Mouse (Mus musculus): ENCODE data around the gene Ago4. TPM values are rescaled to one million over a fixed set of nuclear protein-coding genes. Genes with fewer than 3 reads are reported as not detected.

The Ago4 gene
- polyA plus RNA-seq, 1 experiment: not detected

DNA sequence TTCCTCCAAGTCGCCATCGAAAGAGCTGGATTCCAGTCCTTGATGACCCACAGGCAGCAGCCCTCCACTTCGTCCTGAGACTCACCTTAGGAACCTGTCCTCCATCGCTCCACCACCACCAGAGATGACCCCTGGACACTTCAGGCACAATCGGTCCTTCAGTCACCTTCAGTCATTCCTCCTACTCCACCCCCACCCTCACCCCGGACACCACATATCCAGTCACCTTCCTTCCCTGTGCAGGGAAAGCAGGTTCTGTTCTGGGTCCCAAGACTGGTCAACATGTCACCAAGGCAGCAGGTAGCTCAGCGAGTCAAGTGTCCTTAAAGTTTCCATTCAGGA is 428 bp upstream of the Ago4 start:
- TF ChIP-seq TAL1 (IDR thresholded peaks at IDR 0.05; ENCODE audit: low read length) (no peak), GATA1 (IDR thresholded peaks at IDR 0.05; ENCODE audit: low read length) (no peak)
- H3K9me3 ChIP-seq (ENCODE audit: control insufficient read depth, low read length): peaks cover 6% of the 10 kb centered on the region; the same call in 1 of the 2 replicates
- peaks cover 49% of the 10 kb centered on the region for H3K27me3 ChIP-seq (ENCODE audit: control insufficient read depth)
- H3K4me3 ChIP-seq (replicated peaks): peak overlapping the region; percentile 60
- peaks cover 8% of the 10 kb centered on the region for H3K4me1 ChIP-seq (ENCODE audit: control insufficient read depth)
- no peaks in the 10 kb centered on the region for H3K36me3 ChIP-seq (ENCODE audit: control insufficient read depth)

DNA sequence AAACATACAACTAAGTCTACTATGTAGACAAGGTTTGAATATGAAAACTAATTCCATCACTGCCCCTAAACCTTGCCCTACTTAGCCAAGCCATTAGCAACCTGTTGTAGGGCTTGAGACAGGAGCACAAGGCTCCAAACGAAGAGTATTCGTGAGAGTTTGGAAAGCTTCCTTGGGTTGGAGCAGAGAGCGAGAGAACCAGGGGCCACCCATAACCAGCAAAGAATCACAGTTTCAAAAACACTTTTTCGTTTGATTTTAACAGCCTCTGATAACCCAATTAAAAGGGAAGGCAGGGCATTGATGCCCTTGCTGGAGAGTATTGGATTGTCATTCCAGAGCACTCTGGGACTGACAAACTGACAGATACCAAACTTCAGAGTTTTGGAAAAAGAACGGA is 980 bp downstream of the Ago4 start:
- Histone ChIP-seq H3K4me3 (replicated peaks) (peak overlapping the region; percentile 60), H3K27me3 (ENCODE audit: control insufficient read depth) (peaks cover 49% of the 10 kb centered on the region), H3K9me3 (ENCODE audit: control insufficient read depth, low read length) (peaks cover 6% of the 10 kb centered on the region; the same call in 1 of the 2 replicates), H3K36me3 (ENCODE audit: control insufficient read depth) (no peaks in the 10 kb centered on the region), H3K4me1 (ENCODE audit: control insufficient read depth) (peaks cover 8% of the 10 kb centered on the region)
- TF ChIP-seq TAL1 (IDR thresholded peaks at IDR 0.05; ENCODE audit: low read length) (no peak), GATA1 (IDR thresholded peaks at IDR 0.05; ENCODE audit: low read length) (no peak)

DNA sequence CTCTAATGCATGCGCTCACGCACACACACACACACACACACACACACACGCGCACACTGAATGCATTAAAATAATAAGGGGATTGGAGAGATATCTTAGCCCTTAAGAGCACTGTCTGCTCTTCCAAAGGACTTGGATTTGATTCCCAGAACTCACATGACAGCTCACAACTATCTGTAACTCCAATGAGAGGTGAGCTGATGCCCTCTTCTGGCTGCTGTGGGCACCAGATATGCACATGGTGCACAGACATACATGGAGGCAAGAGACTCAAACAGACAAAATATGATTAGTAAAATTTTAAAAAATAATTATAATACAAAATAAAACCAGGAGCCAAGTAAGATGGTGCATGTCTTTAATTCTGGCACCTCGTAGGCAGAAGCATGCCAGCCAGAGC is 6.4 kb downstream of the Ago4 start:
- Histone ChIP-seq H3K4me3 (replicated peaks) (no peak overlapping the region), H3K27me3 (ENCODE audit: control insufficient read depth) (peaks cover 15% of the 10 kb centered on the region), H3K9me3 (ENCODE audit: control insufficient read depth, low read length) (no peaks in the 10 kb centered on the region), H3K36me3 (ENCODE audit: control insufficient read depth) (no peaks in the 10 kb centered on the region), H3K4me1 (ENCODE audit: control insufficient read depth) (no peaks in the 10 kb centered on the region)
- TF ChIP-seq TAL1 (IDR thresholded peaks at IDR 0.05; ENCODE audit: low read length) (no peak), GATA1 (IDR thresholded peaks at IDR 0.05; ENCODE audit: low read length) (no peak)

DNA sequence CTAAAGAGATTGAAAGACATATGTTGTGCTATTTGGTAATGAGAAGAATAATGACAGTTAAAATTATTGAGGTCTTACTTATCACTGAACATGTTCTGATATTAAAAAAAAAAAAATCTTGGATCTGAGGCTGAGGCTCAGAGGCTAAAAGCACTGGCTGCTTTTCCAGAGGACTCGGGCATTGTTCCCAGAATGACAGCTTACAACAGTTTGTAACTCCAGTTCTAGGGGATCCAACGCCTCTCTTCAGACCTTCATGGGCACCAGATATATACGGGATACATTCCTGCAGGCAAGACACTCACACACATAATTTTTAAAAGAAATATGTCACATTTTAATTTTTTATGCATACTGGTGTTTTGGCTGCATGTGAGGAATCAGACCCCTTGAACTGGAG is 7.1 kb downstream of the Ago4 start:
- Histone ChIP-seq H3K9me3 (ENCODE audit: control insufficient read depth, low read length) (no peaks in the 10 kb centered on the region), H3K36me3 (ENCODE audit: control insufficient read depth) (no peaks in the 10 kb centered on the region), H3K4me3 (replicated peaks) (no peak overlapping the region), H3K27me3 (ENCODE audit: control insufficient read depth) (peaks cover 8% of the 10 kb centered on the region), H3K4me1 (ENCODE audit: control insufficient read depth) (no peaks in the 10 kb centered on the region)
- no peak for TF ChIP-seq GATA1 (IDR thresholded peaks at IDR 0.05; ENCODE audit: low read length)

DNA sequence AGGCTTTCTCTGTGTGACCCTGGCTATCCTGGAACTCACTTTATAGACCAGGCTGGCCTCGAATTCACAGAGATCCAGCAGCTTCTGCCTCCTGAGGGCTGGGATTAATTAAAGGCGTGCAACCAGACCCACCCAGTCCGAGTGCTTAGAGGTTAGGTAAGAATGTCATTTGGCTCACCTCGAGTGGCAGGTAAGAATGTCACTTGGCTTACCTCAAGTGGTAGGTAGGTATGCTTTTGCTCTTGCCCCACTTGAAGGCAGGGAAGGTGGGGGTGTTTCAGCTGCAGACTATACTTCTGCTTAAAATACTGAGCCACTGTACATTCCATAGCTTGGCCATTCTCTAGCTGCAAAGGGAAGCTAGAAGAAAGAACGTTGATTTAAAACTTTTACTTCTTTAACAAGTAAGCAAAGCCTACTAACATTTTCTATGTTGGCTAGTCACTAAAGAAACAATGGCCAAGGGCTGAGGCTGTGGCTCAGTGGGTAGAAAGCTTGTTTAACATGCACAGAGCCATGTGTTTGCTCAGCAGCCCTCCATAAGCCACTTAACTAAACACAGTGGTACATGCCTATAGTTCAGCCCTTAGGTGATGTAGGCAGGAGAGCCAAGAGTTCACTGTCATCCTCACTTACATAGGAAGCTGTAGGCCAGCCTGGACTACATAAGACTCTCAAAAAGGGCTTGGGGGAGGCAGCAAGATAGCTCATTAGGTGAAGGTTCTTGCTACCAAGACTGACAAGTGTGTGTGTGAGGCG is 20.8 kb downstream of the Ago4 start:
- no peaks in the 10 kb centered on the region for H3K27me3 ChIP-seq (ENCODE audit: control insufficient read depth)
- TF ChIP-seq GATA1 (IDR thresholded peaks at IDR 0.05; ENCODE audit: low read length) (no peak), TAL1 (IDR thresholded peaks at IDR 0.05; ENCODE audit: low read length) (no peak)
- no peaks in the 10 kb centered on the region for H3K36me3 ChIP-seq (ENCODE audit: control insufficient read depth)
- no peaks in the 10 kb centered on the region for H3K9me3 ChIP-seq (ENCODE audit: control insufficient read depth, low read length)
- H3K4me3 ChIP-seq (replicated peaks): no peak overlapping the region
- H3K4me1 ChIP-seq (ENCODE audit: control insufficient read depth): no peaks in the 10 kb centered on the region

DNA sequence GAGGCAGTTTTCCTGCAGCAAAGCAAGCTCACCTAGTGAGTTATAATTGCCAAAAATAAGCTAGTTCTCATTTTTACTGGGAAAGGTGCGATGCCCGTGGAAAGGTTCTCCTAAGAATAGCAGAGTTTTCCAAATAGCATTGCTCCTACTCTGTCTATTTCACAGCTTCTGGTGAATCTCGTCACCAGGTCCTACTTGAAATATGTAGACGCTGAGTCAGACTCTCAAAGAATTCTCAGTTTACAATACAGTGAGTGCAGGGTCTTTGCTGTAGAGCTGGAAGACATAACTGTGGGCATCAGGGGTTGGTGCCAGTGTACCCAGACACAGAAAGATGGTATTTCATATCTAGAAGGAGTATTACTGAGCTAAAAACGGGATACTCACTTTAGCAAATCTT is 22.3 kb downstream of the Ago4 start:
- Histone ChIP-seq H3K36me3 (ENCODE audit: control insufficient read depth) (no peaks in the 10 kb centered on the region), H3K4me1 (ENCODE audit: control insufficient read depth) (no peaks in the 10 kb centered on the region), H3K27me3 (ENCODE audit: control insufficient read depth) (no peaks in the 10 kb centered on the region), H3K4me3 (replicated peaks) (no peak overlapping the region), H3K9me3 (ENCODE audit: control insufficient read depth, low read length) (no peaks in the 10 kb centered on the region)
- TF ChIP-seq TAL1 (IDR thresholded peaks at IDR 0.05; ENCODE audit: low read length) (no peak), GATA1 (IDR thresholded peaks at IDR 0.05; ENCODE audit: low read length) (no peak)

DNA sequence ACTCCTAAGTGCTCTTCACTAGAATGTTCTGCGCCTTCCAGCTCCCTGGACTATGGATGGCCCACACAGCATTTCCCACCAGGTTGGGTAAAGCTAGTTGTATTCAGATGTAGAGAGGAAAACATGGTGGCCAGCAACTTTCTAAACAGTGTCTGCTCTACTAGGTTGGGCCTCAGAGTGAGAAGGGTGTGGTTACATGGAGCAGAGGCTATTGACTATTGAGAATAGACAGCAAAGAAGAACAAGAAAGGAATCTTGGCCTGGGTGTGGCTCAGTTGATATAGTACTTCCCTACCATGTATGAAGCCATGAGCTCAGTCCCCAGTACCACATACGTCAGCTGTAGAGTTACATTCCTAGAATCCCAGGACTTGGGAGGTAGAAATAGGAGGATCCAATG is 24.2 kb downstream of the Ago4 start:
- no peaks in the 10 kb centered on the region for H3K9me3 ChIP-seq (ENCODE audit: control insufficient read depth, low read length)
- H3K36me3 ChIP-seq (ENCODE audit: control insufficient read depth): no peaks in the 10 kb centered on the region
- H3K4me1 ChIP-seq (ENCODE audit: control insufficient read depth): no peaks in the 10 kb centered on the region
- TF ChIP-seq TAL1 (IDR thresholded peaks at IDR 0.05; ENCODE audit: low read length): no peak
- TF ChIP-seq GATA1 (IDR thresholded peaks at IDR 0.05; ENCODE audit: low read length): no peak
- H3K27me3 ChIP-seq (ENCODE audit: control insufficient read depth): no peaks in the 10 kb centered on the region
- H3K4me3 ChIP-seq (replicated peaks): no peak overlapping the region

DNA sequence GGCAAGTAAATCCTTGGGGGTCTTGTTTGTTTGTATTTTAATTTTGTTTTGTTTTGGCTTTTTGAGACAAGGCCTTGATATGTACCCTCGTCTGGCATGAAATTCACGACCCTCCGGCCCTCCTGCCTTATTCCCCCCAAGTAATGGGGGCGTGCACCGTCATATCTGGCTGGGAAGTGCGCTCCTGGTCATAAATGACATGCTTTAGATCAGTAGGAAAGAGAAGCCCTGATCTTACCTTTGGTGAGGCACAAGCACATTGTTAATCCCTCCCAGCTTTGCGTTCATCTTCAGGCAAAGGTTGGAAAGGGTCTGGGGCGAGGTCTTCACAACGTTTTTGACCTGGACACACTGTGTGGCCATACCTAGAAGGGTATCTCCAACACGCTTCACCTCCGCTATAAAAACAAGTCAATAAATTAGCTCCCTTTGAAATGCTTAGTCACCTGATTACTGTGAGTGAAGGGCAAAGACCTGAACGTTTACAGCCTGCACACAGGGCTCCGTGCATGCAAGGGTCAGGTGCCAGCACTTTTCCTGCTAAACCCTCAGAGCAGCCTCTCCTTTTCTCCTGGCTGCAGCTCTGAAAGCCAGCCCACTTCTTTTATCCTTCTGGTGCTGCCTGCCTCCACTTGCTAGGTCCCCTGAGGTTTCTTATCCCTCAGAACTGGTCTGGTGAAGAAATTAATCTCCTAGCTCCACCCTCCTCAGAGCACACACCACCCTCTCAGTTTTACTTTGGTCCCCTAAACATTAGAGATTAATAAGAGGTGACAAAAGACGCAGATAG is 25.0 kb downstream of the Ago4 start:
- no peak for TF ChIP-seq TAL1 (IDR thresholded peaks at IDR 0.05; ENCODE audit: low read length)
- TF ChIP-seq GATA1 (IDR thresholded peaks at IDR 0.05; ENCODE audit: low read length): no peak
- H3K27me3 ChIP-seq (ENCODE audit: control insufficient read depth): no peaks in the 10 kb centered on the region
- no peaks in the 10 kb centered on the region for H3K9me3 ChIP-seq (ENCODE audit: control insufficient read depth, low read length)
- no peaks in the 10 kb centered on the region for H3K4me1 ChIP-seq (ENCODE audit: control insufficient read depth)
- no peaks in the 10 kb centered on the region for H3K36me3 ChIP-seq (ENCODE audit: control insufficient read depth)
- H3K4me3 ChIP-seq (replicated peaks): no peak overlapping the region

DNA sequence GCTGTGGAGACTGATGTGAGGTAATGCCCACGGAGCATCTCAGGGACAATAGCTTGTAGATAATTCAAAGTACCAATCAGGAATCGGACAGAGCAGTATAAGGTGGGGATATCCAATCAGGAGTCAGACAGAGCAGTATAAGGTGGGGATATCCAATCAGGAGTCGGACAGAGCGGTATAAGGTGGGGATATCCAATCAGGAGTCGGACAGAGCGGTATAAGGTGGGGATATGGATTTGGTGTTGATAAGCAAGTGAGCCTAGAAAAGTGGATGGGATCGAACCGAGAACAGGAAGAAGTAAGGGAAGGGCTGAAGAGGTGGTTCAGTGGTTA is 30.3 kb downstream of the Ago4 start:
- Histone ChIP-seq H3K4me3 (replicated peaks) (no peak overlapping the region), H3K9me3 (ENCODE audit: control insufficient read depth, low read length) (no peaks in the 10 kb centered on the region), H3K36me3 (ENCODE audit: control insufficient read depth) (no peaks in the 10 kb centered on the region), H3K4me1 (ENCODE audit: control insufficient read depth) (no peaks in the 10 kb centered on the region), H3K27me3 (ENCODE audit: control insufficient read depth) (no peaks in the 10 kb centered on the region)
- TF ChIP-seq GATA1 (IDR thresholded peaks at IDR 0.05; ENCODE audit: low read length) (no peak), TAL1 (IDR thresholded peaks at IDR 0.05; ENCODE audit: low read length) (no peak)
